ENCODE assay signal across 27 mouse cellular contexts in the genomic region with DNA sequence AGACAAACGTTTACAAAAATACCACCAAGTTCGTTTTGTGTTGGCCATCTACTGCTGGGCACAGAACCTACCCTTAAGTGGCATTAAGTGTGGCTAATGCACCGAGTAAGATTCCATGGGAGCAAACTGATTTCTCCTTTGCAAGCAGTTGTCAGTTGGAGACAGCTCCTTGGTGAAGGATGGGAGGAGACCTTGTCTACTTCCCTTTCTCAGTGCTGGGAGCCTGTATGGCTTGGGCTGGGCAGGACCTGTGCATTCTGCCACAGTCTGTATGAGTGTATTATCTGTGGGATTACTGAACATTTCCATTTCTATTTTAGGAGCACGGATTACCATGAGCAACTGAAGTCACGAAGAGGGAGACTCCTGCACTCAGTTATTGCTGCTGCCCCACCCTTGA. TPM values are rescaled to one million over a fixed set of nuclear protein-coding genes. Genes with fewer than 3 reads are reported as not detected.
DNase-seq lines count a peak whose midpoint lies in the region; ATAC-seq lines count a peak whose summit lies in the region.
"Had no signal": no experiment of that assay in that cellular context is flagged by ENCODE, and none has a peak within 500 bp of the region (broad histone marks: within the 10 kb centered on the region; RNA-seq: fewer than 3 reads in every experiment).

No protein-coding gene starts in this region.

- no peaks in the 10 kb centered on the region for H3K36me3 ChIP-seq in midbrain, embryonic 11.5 days (ENCODE audit: control insufficient read depth, insufficient read depth, low read length)
- H3K36me3 ChIP-seq: embryonic facial prominence, embryonic 10.5 days; embryonic facial prominence, embryonic 12.5 days; forebrain, embryonic 15.5 days had no signal

- WGBS in midbrain, embryonic 11.5 days: 68% methylated on average over 5 of the region's 5 CpGs

- H3K4me2 ChIP-seq in midbrain, embryonic 11.5 days: no peak overlapping the region
- H3K4me2 ChIP-seq: embryonic facial prominence, embryonic 12.5 days; forebrain, embryonic 13.5 days; forebrain, embryonic 15.5 days had no signal

- no peak overlapping the region for H3K4me3 ChIP-seq in midbrain, embryonic 11.5 days (ENCODE audit: low read depth, low read length)
- H3K4me3 ChIP-seq: embryonic facial prominence, embryonic 10.5 days; embryonic facial prominence, embryonic 12.5 days; forebrain, embryonic 13.5 days; forebrain, embryonic 15.5 days had no signal

- peaks cover 2% of the 10 kb centered on the region; the same call in 1 of the 2 replicates for H3K27me3 ChIP-seq in midbrain, embryonic 11.5 days (ENCODE audit: control insufficient read depth, insufficient read depth, low read length)
- H3K27me3 ChIP-seq: embryonic facial prominence, embryonic 12.5 days; forebrain, embryonic 13.5 days; forebrain, embryonic 15.5 days had no signal

- no peak overlapping the region for H3K9ac ChIP-seq in midbrain, embryonic 11.5 days (ENCODE audit: low read length)
- H3K9ac ChIP-seq: embryonic facial prominence, embryonic 12.5 days; forebrain, embryonic 13.5 days; forebrain, embryonic 15.5 days; forebrain, postnatal 0 days had no signal

- no peak overlapping the region for H3K27ac ChIP-seq in midbrain, embryonic 11.5 days (ENCODE audit: low read depth, low read length)
- H3K27ac ChIP-seq: embryonic facial prominence, embryonic 10.5 days; embryonic facial prominence, embryonic 12.5 days; forebrain, embryonic 13.5 days; forebrain, embryonic 15.5 days had no signal

- ATAC-seq in common myeloid progenitor, adult 5-6 weeks (replicated peaks; ENCODE audit: low read depth, poor library complexity, severe bottlenecking): peak; percentile 63
- peak; percentile 49 for ATAC-seq in megakaryocyte, adult 5-6 weeks (ENCODE audit: poor library complexity, severe bottlenecking)
- 0 out of 2 replicates have a peak, but pooled peaks have one; percentile 27 for ATAC-seq in megakaryocyte-erythroid progenitor cell, adult 5-6 weeks (replicated peaks; ENCODE audit: low FRiP score, low TSS enrichment, poor library complexity, severe bottlenecking)
- ATAC-seq in midbrain, embryonic 11.5 days (ENCODE audit: low FRiP score): no peak
- ATAC-seq: activated CD4-positive, CD25-positive, alpha-beta regulatory T cell, adult 4 months; forebrain, embryonic 13.5 days; forebrain, embryonic 15.5 days; forebrain, postnatal 0 days; Patski had no signal

- H3K9me3 ChIP-seq in midbrain, embryonic 11.5 days (ENCODE audit: control insufficient read depth, low read length): no peaks in the 10 kb centered on the region
- H3K9me3 ChIP-seq: embryonic facial prominence, embryonic 10.5 days; embryonic facial prominence, embryonic 12.5 days; forebrain, embryonic 13.5 days; forebrain, embryonic 15.5 days had no signal

- no peak for DNase-seq in midbrain, embryonic 11.5 days (ENCODE audit: low spot score, missing footprints)
- DNase-seq in ovary, postnatal 36 days (ENCODE audit: low spot score): no peak
- no peak for DNase-seq in adipocyte (ENCODE audit: low spot score)
- DNase-seq: adrenal gland, adult 2 months; adrenal gland, postnatal 10 days; adrenal gland, postnatal 25 days; cerebellum, adult 11 months; cerebellum, adult 18-20 months; cerebellum, adult 8-10 months; cerebellum, adult 9-11 months; cerebellum, postnatal 14 days; cerebellum, postnatal 36 days; forebrain, postnatal 0 days had no signal

- no peaks in the 10 kb centered on the region for H3K4me1 ChIP-seq in midbrain, embryonic 11.5 days (ENCODE audit: control insufficient read depth, insufficient read depth, low read length)
- H3K4me1 ChIP-seq: embryonic facial prominence, embryonic 10.5 days; embryonic facial prominence, embryonic 12.5 days; forebrain, embryonic 13.5 days; forebrain, embryonic 15.5 days had no signal

RNA-seq across cellular contexts. Expression of a gene that starts 17.9 kb away (rescaled TPM):
- total RNA-seq in common myeloid progenitor, adult 5-6 weeks (2017): 219 and 222 TPM in 2 replicates
- 147 and 163 TPM in 2 replicates for total RNA-seq in megakaryocyte, adult 5-6 weeks (2015)
- total RNA-seq in megakaryocyte, adult 5-6 weeks (2017): 189 and 208 TPM in 2 replicates
- total RNA-seq in megakaryocyte-erythroid progenitor cell, adult 5-6 weeks (2014; fragmentation: Nextera tagmentation): 2.4 and 16.7 TPM in 2 replicates
- total RNA-seq in megakaryocyte-erythroid progenitor cell, adult 5-6 weeks (2017): 10.1 and 35.8 TPM in 2 replicates
- 2.0 and 2.9 TPM in 2 replicates for polyA plus RNA-seq in midbrain, embryonic 11.5 days (2014; fragmentation: Nextera tagmentation; extraction: Ambion mirVana)

RNA-seq across cellular contexts. Expression of a gene that starts 29.2 kb away (rescaled TPM):
- not detected in 2 replicates for total RNA-seq in common myeloid progenitor, adult 5-6 weeks (2017)
- total RNA-seq in megakaryocyte, adult 5-6 weeks (2015): not detected in 2 replicates
- not detected in 2 replicates for total RNA-seq in megakaryocyte, adult 5-6 weeks (2017)
- total RNA-seq in megakaryocyte-erythroid progenitor cell, adult 5-6 weeks (2014; fragmentation: Nextera tagmentation): not detected in 2 replicates
- not detected in 2 replicates for total RNA-seq in megakaryocyte-erythroid progenitor cell, adult 5-6 weeks (2017)
- polyA plus RNA-seq in midbrain, embryonic 11.5 days (2014; fragmentation: Nextera tagmentation; extraction: Ambion mirVana): not detected in 2 replicates
- total RNA-seq: adrenal gland, adult 2 months; adrenal gland, postnatal 25 days; ES-E14; forebrain, postnatal 0 days had no signal
- polyA plus RNA-seq: activated CD4-positive, CD25-positive, alpha-beta regulatory T cell, adult 4 months; adrenal gland, adult 2 months; brain, embryonic 14.5 days; cortical plate, adult 2 months; embryonic facial prominence, embryonic 10.5 days; embryonic facial prominence, embryonic 12.5 days; embryonic facial prominence, embryonic 14.5 days; forebrain, embryonic 11.5 days; forebrain, embryonic 13.5 days; forebrain, embryonic 15.5 days; forebrain, postnatal 0 days had no signal
